ENCODE assay signal across 8 mouse cellular contexts in the genomic region with DNA sequence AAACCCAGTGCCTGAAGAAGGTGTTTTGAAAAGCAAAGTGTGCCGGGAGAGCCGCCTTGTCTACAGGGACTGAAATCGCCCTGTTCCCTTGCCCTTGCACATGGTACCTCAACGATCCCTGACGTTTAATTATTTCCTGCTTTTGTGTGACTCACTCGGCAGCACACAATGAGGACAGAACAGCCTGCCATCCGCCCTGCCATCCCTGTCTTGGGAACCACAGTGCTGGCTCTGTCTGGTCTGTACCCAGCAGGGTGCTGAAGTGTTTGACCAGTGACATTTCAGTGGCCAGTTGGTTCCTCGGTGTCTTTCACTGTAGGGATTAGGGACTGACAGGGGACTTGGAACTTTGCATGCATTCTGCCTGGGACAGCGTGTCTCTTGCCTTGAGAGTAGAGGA.
DNase-seq lines count a peak whose midpoint lies in the region; ATAC-seq lines count a peak whose summit lies in the region.
"Had no signal": no experiment of that assay in that cellular context is flagged by ENCODE, and none has a peak within 500 bp of the region (broad histone marks: within the 10 kb centered on the region; RNA-seq: fewer than 3 reads in every experiment).

No protein-coding gene starts in this region.

- H3K27me3 ChIP-seq in heart, embryonic 14.5 days (ENCODE audit: control insufficient read depth, insufficient read depth, low read length) = no peaks in the 10 kb centered on the region

- H3K9ac ChIP-seq in heart, embryonic 14.5 days (ENCODE audit: low read length) = no peak overlapping the region; the same call in 1 of the 2 replicates
- H3K9ac ChIP-seq: liver, embryonic 14.5 days had no signal

- H3K9me3 ChIP-seq in heart, embryonic 14.5 days (ENCODE audit: control insufficient read depth, low read length) = no peaks in the 10 kb centered on the region

- H3K27ac ChIP-seq in heart, embryonic 14.5 days (replicated peaks in 1 of 2; ENCODE audit: control insufficient read depth in 1 of 2, insufficient read depth in 1 of 2, low read depth in 2 of 2, low read length in 2 of 2) = no peak overlapping the region
- H3K27ac ChIP-seq: liver, embryonic 14.5 days had no signal

- H3K4me2 ChIP-seq in heart, embryonic 14.5 days (ENCODE audit: low read length) = no peak overlapping the region; the same call in 1 of the 2 replicates

- intact Hi-C loops in heart, postnatal 10 days (cut with DNase I) = loop anchor here (5.0 kb wide), 1 partner anchor 244 kb away; no protein-coding TSS in a partner anchor
- intact Hi-C loops in left cerebral cortex, postnatal 14 days (cut with DNase I) = no loop called here

- no peak for DNase-seq in heart, postnatal 10 days
- peak; percentile 35 to 46 for DNase-seq in adrenal gland, postnatal 36 days
- DNase-seq in cerebellum, adult 8-10 months = peak; percentile 69
- peak; percentile 34 for DNase-seq in lung, postnatal 36 days
- no peak for DNase-seq in left cerebral cortex, postnatal 14 days (ENCODE audit: low spot score in 2 of 2)
- no peak for DNase-seq in thymus, adult 18-20 months

- H3K4me3 ChIP-seq in heart, embryonic 14.5 days (ENCODE audit: control insufficient read depth in 1 of 2, insufficient read depth in 1 of 2, low read depth in 1 of 2, low read length in 2 of 2) = no peak overlapping the region

- peak; percentile 40; the same call in 1 of the 2 replicates for ATAC-seq in heart, embryonic 14.5 days (ENCODE audit: insufficient number of reproducible peaks, insufficient read depth, low FRiP score, low read depth)

- peaks cover 30 to 55% of the 10 kb centered on the region in 2 experiments for H3K4me1 ChIP-seq in heart, embryonic 14.5 days (ENCODE audit: control insufficient read depth in 2 of 2, insufficient read depth in 2 of 2, low read length in 2 of 2)

- no peaks in the 10 kb centered on the region for H3K36me3 ChIP-seq in heart, embryonic 14.5 days (ENCODE audit: control insufficient read depth, insufficient read depth, low read length)

- 19% methylated on average over 9 of the region's 9 CpGs for WGBS in heart, embryonic 14.5 days

Comparison
In these comparisons a context has a peak if more than half of its experiments do, and no peak if none do; other contexts are left out.
1. DNase-seq: peak in adrenal gland, postnatal 36 days (2 of 2), cerebellum, adult 8-10 months (single experiment) and lung, postnatal 36 days (single experiment); none in heart, postnatal 10 days (0 of 2), left cerebral cortex, postnatal 14 days (0 of 2) and thymus, adult 18-20 months (0 of 2).